Mouse (Mus musculus): ENCODE results near the gene Morn1.

Gene Morn1

GRCm38 (mm10) chr4:155118278-155118677, 31.9 kb downstream of the Morn1 start:
- no peak for DNase-seq (ENCODE audit: low spot score)

GRCm38 (mm10) chr4:155120038-155120437, 33.7 kb downstream of the Morn1 start:
- no peak for DNase-seq (ENCODE audit: low spot score)

- DNase-seq (ENCODE audit: low spot score) = no peak
These were observed 34.2 kb downstream of the Morn1 start for GRCm38 (mm10) chr4:155120583-155120982.

GRCm38 (mm10) chr4:155121222-155121621, 34.8 kb downstream of the Morn1 start:
- no peak for DNase-seq (ENCODE audit: low spot score)

- DNase-seq (ENCODE audit: low spot score) = no peak
These were observed 35.6 kb downstream of the Morn1 start for GRCm38 (mm10) chr4:155121915-155122443.

GRCm38 (mm10) chr4:155122444-155123040, 36.2 kb downstream of the Morn1 start:
- peak; percentile 74 for DNase-seq (ENCODE audit: low spot score)

- DNase-seq (ENCODE audit: low spot score) = no peak
These were observed 37.6 kb downstream of the Morn1 start for GRCm38 (mm10) chr4:155123868-155124534.

GRCm38 (mm10) chr4:155125310-155125709, 38.9 kb downstream of the Morn1 start:
- DNase-seq (ENCODE audit: low spot score) = no peak

GRCm38 (mm10) chr4:155126194-155126593, 39.8 kb downstream of the Morn1 start:
- no peak for DNase-seq (ENCODE audit: low spot score)

GRCm38 (mm10) chr4:155126602-155127372, 40.4 kb downstream of the Morn1 start:
- no peak for DNase-seq (ENCODE audit: low spot score)

- DNase-seq (ENCODE audit: low spot score) = no peak
These were observed 42.0 kb downstream of the Morn1 start for GRCm38 (mm10) chr4:155128411-155128810.

GRCm38 (mm10) chr4:155129132-155129917, 42.9 kb downstream of the Morn1 start:
- DNase-seq (ENCODE audit: low spot score) = no peak

GRCm38 (mm10) chr4:155129996-155130395, 43.6 kb downstream of the Morn1 start:
- peak; percentile 74 for DNase-seq (ENCODE audit: low spot score)

GRCm38 (mm10) chr4:155130616-155131015, 44.2 kb downstream of the Morn1 start:
- DNase-seq (ENCODE audit: low spot score) = no peak

GRCm38 (mm10) chr4:155133188-155133587, 46.8 kb downstream of the Morn1 start:
- DNase-seq (ENCODE audit: low spot score) = no peak

GRCm38 (mm10) chr4:155133658-155134417, 47.5 kb downstream of the Morn1 start:
- no peak for DNase-seq (ENCODE audit: low spot score)

GRCm38 (mm10) chr4:155134686-155135172, 48.4 kb downstream of the Morn1 start:
- DNase-seq (ENCODE audit: low spot score) = no peak

- DNase-seq (ENCODE audit: low spot score) = no peak
These were observed 49.7 kb downstream of the Morn1 start for GRCm38 (mm10) chr4:155135909-155136585.

GRCm38 (mm10) chr4:155137891-155138290, 51.5 kb downstream of the Morn1 start:
- DNase-seq (ENCODE audit: low spot score) = no peak

- no peak for DNase-seq (ENCODE audit: low spot score)
These were observed 52.1 kb downstream of the Morn1 start for GRCm38 (mm10) chr4:155138451-155138850.
